Mouse (Mus musculus) brain, adult 10 weeks (tissue): Measurements from ENCODE around the gene Ramac. TPM values are rescaled to one million over a fixed set of nuclear protein-coding genes. Genes with fewer than 3 reads are reported as not detected.

Experiments
- polyA plus RNA-seq: library from polyadenylated mRNA; stranded (reverse); fragments of 350-450 nt; fragmentation: Illumina TruSeq; extraction: RNeasy Lipid Tissue Mini Kit (QIAGEN cat#74804); gene quantifications from one replicate; pipeline ENCODE4 v1.2.3, GENCODE M21; 2015; ENCODE audit warnings: low read depth, low replicate concordance

Ramac gene
- polyA plus RNA-seq: 151 TPM

DNA sequence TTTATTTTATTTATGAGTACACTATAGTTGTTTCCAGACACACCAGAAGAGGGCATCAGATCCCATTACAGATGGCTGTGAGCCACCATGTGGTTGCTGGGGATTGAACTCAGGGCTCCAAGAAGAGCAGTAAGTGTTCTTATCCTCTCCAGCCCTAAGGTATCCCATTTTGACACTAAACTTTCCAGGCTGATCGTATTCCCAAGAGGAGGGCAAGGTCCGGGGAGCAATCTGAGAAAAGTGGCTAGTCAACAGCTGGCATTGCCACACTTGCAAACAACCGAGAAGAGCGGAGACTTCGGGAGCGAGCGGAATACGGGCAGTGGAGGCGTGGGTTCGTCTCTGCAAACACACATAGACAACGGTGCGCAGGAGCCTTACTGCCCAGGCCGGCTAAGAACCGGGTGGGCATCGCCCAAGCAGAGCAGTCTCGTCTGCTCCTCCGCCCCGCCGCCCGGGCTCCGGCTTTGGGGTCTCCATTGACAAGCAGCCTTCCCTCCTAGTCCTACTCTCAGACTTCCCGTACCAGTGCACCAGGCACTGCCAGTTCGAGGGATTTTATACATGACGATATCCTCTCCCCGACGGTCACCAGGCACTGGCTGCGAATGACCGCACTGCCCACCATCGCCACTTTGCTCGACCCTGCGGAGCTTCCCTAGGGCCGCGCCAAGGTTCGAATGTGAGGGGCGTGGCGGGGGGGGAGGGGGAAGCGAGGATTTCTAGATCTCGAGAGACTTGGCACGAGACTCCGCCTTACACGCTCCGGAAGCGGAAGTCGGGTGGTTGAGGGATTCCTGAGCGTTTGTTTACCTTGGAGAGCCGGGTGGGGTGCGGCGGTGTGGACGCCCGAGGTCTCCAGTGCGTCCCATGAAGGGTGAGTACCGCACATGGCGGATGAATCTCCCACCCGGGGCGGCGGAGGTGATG lies at the start of gene Ramac:
Ramac (plus strand) TSS at position 746 of the 930 bp plus-strand sequence.

DNA sequence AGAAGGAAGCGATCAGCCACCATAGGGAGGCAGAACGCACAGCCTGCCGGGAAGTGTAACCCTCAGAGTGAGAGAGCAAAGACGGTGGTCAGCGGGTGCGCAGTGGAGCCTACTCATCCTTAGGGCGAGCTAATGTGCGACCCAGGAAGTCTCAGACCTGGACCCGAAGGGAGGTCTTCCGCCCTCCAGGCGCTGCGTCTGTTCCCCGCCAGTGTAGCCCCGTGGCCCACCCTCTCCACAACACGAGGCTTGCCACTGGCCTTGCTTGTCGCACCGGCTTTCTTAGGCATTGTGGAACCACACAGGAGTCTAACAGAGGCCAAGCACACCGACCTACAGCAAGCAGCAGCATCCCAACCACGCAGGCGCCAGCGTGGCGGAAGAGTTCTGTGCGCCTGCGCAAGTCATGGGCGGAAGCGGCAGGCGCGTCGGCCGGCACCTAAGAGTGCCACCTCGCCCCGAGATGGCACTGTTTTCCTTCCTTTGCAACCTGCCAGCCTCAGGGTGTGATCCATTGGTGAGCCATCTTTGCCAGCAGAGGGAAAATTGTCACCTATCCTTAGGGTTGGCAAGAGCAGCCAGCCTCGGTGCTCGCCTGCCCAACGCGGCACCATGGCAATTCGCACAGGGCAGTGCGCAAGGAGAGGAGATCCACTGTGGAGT lies 26.5 kb downstream of the Ramac start, which contains the start of gene 3110040N11Rik:
3110040N11Rik (minus strand) TSS at position 384 of the 663 bp plus-strand sequence.

Other genes with a start within 250 kb of the Ramac start
- 0.25 TPM for gene Fsd2, start 196.0 kb upstream of the Ramac start, polyA plus RNA-seq
- gene Whamm, start 191.7 kb upstream of the Ramac start, polyA plus RNA-seq: 11.8 TPM
- gene Homer2, start 55.4 kb upstream of the Ramac start, polyA plus RNA-seq: 26.5 TPM
- gene 3110040N11Rik, start 26.6 kb downstream of the Ramac start, polyA plus RNA-seq: 35.9 TPM
- 139 TPM for gene Btbd1, start 66.5 kb downstream of the Ramac start, polyA plus RNA-seq
- gene Gm10160, start 92.9 kb downstream of the Ramac start, polyA plus RNA-seq: not detected
- gene Tm6sf1, start 96.1 kb downstream of the Ramac start, polyA plus RNA-seq: 23.9 TPM
- 55.6 TPM for gene Hdgfl3, start 171.5 kb downstream of the Ramac start, polyA plus RNA-seq
- not detected for gene Bnc1, start 229.4 kb downstream of the Ramac start, polyA plus RNA-seq